Mouse (Mus musculus) neural tube, embryonic 11.5 days (tissue): ENCODE data around the gene 5730596B20Rik. TPM values are rescaled to one million over a fixed set of nuclear protein-coding genes. Genes with fewer than 3 reads are reported as not detected.

Experiments
- ATAC-seq: fragments of 200-750 bp; cut with Nextera tagmentation; 2 replicates; pipeline ENCODE4 v1.8.0; 2017; ENCODE audit warnings: moderate number of reproducible peaks, mild to moderate bottlenecking, moderate TSS enrichment, moderate library complexity; ENCODE audit not compliant: insufficient read depth, low FRiP score, low TSS enrichment
- DNase-seq: peaks from one replicate; pipeline ENCODE4 v3.0.0-alpha.2; 2015; ENCODE audit warnings: low spot score
- H3K27ac ChIP-seq: fragments of 300-500 bp; sonication (generic); 2 replicates; pipeline ENCODE4 v1.5.1; 2014; ENCODE audit warnings: low read depth, mild to moderate bottlenecking, low read length
- H3K27me3 ChIP-seq: fragments of 300-500 bp; sonication (generic); 2 replicates; pipeline ENCODE4 v1.6.1; 2014; ENCODE audit warnings: mild to moderate bottlenecking, low read length, mixed read lengths; ENCODE audit not compliant: control insufficient read depth, insufficient read depth
- H3K36me3 ChIP-seq: fragments of 300-500 bp; sonication (generic); 2 replicates; pipeline ENCODE4 v1.6.1; 2014; ENCODE audit warnings: mild to moderate bottlenecking, low read length, moderate library complexity, mixed read lengths; ENCODE audit not compliant: control insufficient read depth, insufficient read depth
- H3K4me1 ChIP-seq: fragments of 300-500 bp; sonication (generic); 2 replicates; pipeline ENCODE4 v1.6.1; 2014; ENCODE audit warnings: low read length, mixed read lengths; ENCODE audit not compliant: control insufficient read depth, insufficient read depth
- H3K4me2 ChIP-seq: fragments of 300-500 bp; sonication (generic); 2 replicates; pipeline ENCODE4 v1.6.1; 2014; ENCODE audit warnings: low read depth, mild to moderate bottlenecking, moderate library complexity
- H3K4me3 ChIP-seq: fragments of 300-500 bp; sonication (generic); 2 replicates; pipeline ENCODE4 v1.5.1; 2014; ENCODE audit warnings: low read depth, low read length
- H3K9ac ChIP-seq: fragments of 300-500 bp; sonication (generic); 2 replicates; pipeline ENCODE4 v1.6.1; 2014; ENCODE audit warnings: mild to moderate bottlenecking, low read length
- H3K9me3 ChIP-seq: fragments of 300-500 bp; sonication (generic); 2 replicates; pipeline ENCODE4 v1.6.1; 2016; ENCODE audit warnings: low read length; ENCODE audit not compliant: control insufficient read depth
- WGBS: fragments of 180-500 bp; shearing (Covaris S2); extraction: QIAGEN DNeasy Blood & Tissue Kit; methylation state at CpG from one replicate; pipeline ENCODE4 v1.1.7; 2014; 5-methylcytosine and 5-hydroxymethylcytosine counted together
- polyA plus RNA-seq: library from polyadenylated mRNA; unstranded; fragments of >200 nt; fragmentation: Nextera tagmentation; extraction: Ambion mirVana; gene quantifications from 2 replicates; pipeline ENCODE4 v1.2.1, GENCODE M21; 2014

5730596B20Rik gene
- polyA plus RNA-seq, 1 experiment from 2014 or later = 4.5 TPM

GRCm38 (mm10) chr6:52185222-52185621 is 7.9 kb downstream of the 5730596B20Rik start:
- Histone ChIP-seq H3K9ac (peak overlapping the region; percentile 30), H3K4me2 (peak overlapping the region; percentile 78), H3K9me3 (no peaks in the 10 kb centered on the region), H3K36me3 (peaks cover 2% of the 10 kb centered on the region; the same call in 1 of the 2 replicates), H3K27me3 (no peaks in the 10 kb centered on the region), H3K4me1 (peaks cover 95% of the 10 kb centered on the region), H3K27ac (peak overlapping the region; percentile 92), H3K4me3 (peak overlapping the region; percentile 17)
- under 1% methylated on average over 19 of the region's 19 CpGs for WGBS
- DNase-seq (peak; percentile 80), ATAC-seq (no peak)

GRCm38 (mm10) chr6:52185834-52186233 is 8.5 kb downstream of the 5730596B20Rik start:
- peak overlapping the region; percentile 17; the same call in 1 of the 2 replicates for H3K4me3 ChIP-seq

GRCm38 (mm10) chr6:52186500-52186899 is 9.2 kb downstream of the 5730596B20Rik start:
- no peaks in the 10 kb centered on the region for H3K9me3 ChIP-seq
- H3K4me2 ChIP-seq = peak overlapping the region; percentile 92; the same call in 1 of the 2 replicates
- H3K27me3 ChIP-seq = no peaks in the 10 kb centered on the region
- ATAC-seq = no peak
- 30% methylated on average over 1 of the region's 1 CpGs for WGBS
- DNase-seq = peak; percentile 25
- peaks cover 85% of the 10 kb centered on the region for H3K4me1 ChIP-seq
- H3K4me3 ChIP-seq = no peak overlapping the region
- peak overlapping the region; percentile 37; the same call in 1 of the 2 replicates for H3K9ac ChIP-seq
- H3K36me3 ChIP-seq = peaks cover 2% of the 10 kb centered on the region; the same call in 1 of the 2 replicates
- H3K27ac ChIP-seq = peak overlapping the region; percentile 100

More at GRCm38 (mm10) chr6:52185834-52186233, 8.5 kb downstream of the 5730596B20Rik start:
- WGBS = 17% methylated on average over 3 of the region's 3 CpGs
- peaks cover 91% of the 10 kb centered on the region for H3K4me1 ChIP-seq
- peak overlapping the region; percentile 78 for H3K4me2 ChIP-seq
- no peak for DNase-seq
- peak overlapping the region; percentile 2; the same call in 1 of the 2 replicates for H3K9ac ChIP-seq
- H3K36me3 ChIP-seq = peaks cover 2% of the 10 kb centered on the region; the same call in 1 of the 2 replicates
- no peak for ATAC-seq
- H3K9me3 ChIP-seq = no peaks in the 10 kb centered on the region
- no peaks in the 10 kb centered on the region for H3K27me3 ChIP-seq
- H3K27ac ChIP-seq = peak overlapping the region; percentile 92; the same call in 1 of the 2 replicates

- Histone ChIP-seq H3K4me2 (peak overlapping the region; percentile 92), H3K4me1 (peaks cover 71% of the 10 kb centered on the region), H3K4me3 (peak overlapping the region; percentile 85), H3K27me3 (no peaks in the 10 kb centered on the region), H3K27ac (peak overlapping the region; percentile 100), H3K9ac (peak overlapping the region; percentile 97), H3K9me3 (no peaks in the 10 kb centered on the region), H3K36me3 (peaks cover 2% of the 10 kb centered on the region; the same call in 1 of the 2 replicates)
- ATAC-seq (no peak), DNase-seq (peak; percentile 47)
- 14% methylated on average over 5 of the region's 5 CpGs for WGBS
Measured at GRCm38 (mm10) chr6:52189172-52189591, 11.9 kb downstream of the 5730596B20Rik start.

- Histone ChIP-seq H3K9me3 (no peaks in the 10 kb centered on the region), H3K4me1 (peaks cover 63% of the 10 kb centered on the region), H3K36me3 (peaks cover 2% of the 10 kb centered on the region; the same call in 1 of the 2 replicates), H3K4me2 (peak overlapping the region; percentile 92), H3K4me3 (peak overlapping the region; percentile 85), H3K27ac (peak overlapping the region; percentile 100), H3K27me3 (no peaks in the 10 kb centered on the region), H3K9ac (peak overlapping the region; percentile 97)
- ATAC-seq (no peak), DNase-seq (peak; percentile 41)
- WGBS = 10% methylated on average over 8 of the region's 8 CpGs
Measured at GRCm38 (mm10) chr6:52189909-52190308, 12.6 kb downstream of the 5730596B20Rik start.

GRCm38 (mm10) chr6:52190410-52190809 is 13.1 kb downstream of the 5730596B20Rik start:
- Histone ChIP-seq H3K4me2 (peak overlapping the region; percentile 92), H3K4me1 (peaks cover 62% of the 10 kb centered on the region), H3K9me3 (no peaks in the 10 kb centered on the region), H3K4me3 (peak overlapping the region; percentile 85), H3K27me3 (no peaks in the 10 kb centered on the region), H3K27ac (peak overlapping the region; percentile 100), H3K36me3 (peaks cover 2% of the 10 kb centered on the region; the same call in 1 of the 2 replicates), H3K9ac (peak overlapping the region; percentile 97)
- DNase-seq = peak; percentile 61
- ATAC-seq = no peak
- under 1% methylated on average over 23 of the region's 23 CpGs for WGBS

GRCm38 (mm10) chr6:52190906-52191810 is 13.9 kb downstream of the 5730596B20Rik start, which contains the start of gene Hoxa4:
Gene Hoxa4 (minus strand): TSS chr6:52191753.
- Histone ChIP-seq H3K27me3 (no peaks in the 10 kb centered on the region), H3K9ac (peak within 1 kb of the TSS; percentile 97), H3K4me2 (peak within 1 kb of the TSS; percentile 99), H3K9me3 (no peaks in the 10 kb centered on the region), H3K4me1 (peaks cover 63% of the 10 kb centered on the region), H3K27ac (peak within 1 kb of the TSS; percentile 100), H3K4me3 (peak within 1 kb of the TSS; percentile 85), H3K36me3 (peaks cover 2% of the 10 kb centered on the region; the same call in 1 of the 2 replicates)
- ATAC-seq = peak; percentile 75
- WGBS = under 1% methylated on average over 58 of the region's 102 CpGs
- DNase-seq = peak; percentile 82

GRCm38 (mm10) chr6:52191860-52192550 is 14.7 kb downstream of the 5730596B20Rik start:
- peak overlapping the region; percentile 100 for H3K27ac ChIP-seq
- no peaks in the 10 kb centered on the region for H3K9me3 ChIP-seq
- peak overlapping the region; percentile 99 for H3K4me2 ChIP-seq
- peak overlapping the region; percentile 89 for H3K9ac ChIP-seq
- ATAC-seq = peak; percentile 21
- H3K36me3 ChIP-seq = peaks cover 2% of the 10 kb centered on the region; the same call in 1 of the 2 replicates
- WGBS = under 1% methylated on average over 35 of the region's 55 CpGs
- H3K27me3 ChIP-seq = no peaks in the 10 kb centered on the region
- peak overlapping the region; percentile 85 for H3K4me3 ChIP-seq
- peaks cover 64% of the 10 kb centered on the region for H3K4me1 ChIP-seq
- peak; percentile 97 for DNase-seq
